7 mouse cellular contexts compared by ENCODE assay signal in genomic region chr6:112364581-112364980, GRCm38 (mm10). TPM values are rescaled to one million over a fixed set of nuclear protein-coding genes. Genes with fewer than 3 reads are reported as not detected.
DNase-seq lines count a peak whose midpoint lies in the region; ATAC-seq and TF ChIP-seq lines count a peak whose summit lies in the region.

No protein-coding gene starts in this region.

- H3K27me3 ChIP-seq in kidney, adult 2 months (replicated peaks; ENCODE audit: control insufficient read depth, insufficient read depth, low read length): no peaks in the 10 kb centered on the region
- H3K27me3 ChIP-seq in kidney, embryonic 15.5 days: no peaks in the 10 kb centered on the region
- peaks cover 8% of the 10 kb centered on the region for H3K27me3 ChIP-seq in E14TG2a.4 (ENCODE audit: insufficient read depth, low read length)
- H3K27me3 ChIP-seq in embryonic facial prominence, embryonic 10.5 days (replicated peaks; ENCODE audit: low read depth, poor library complexity, severe bottlenecking): no peaks in the 10 kb centered on the region

- peak; percentile 67 for DNase-seq in kidney, adult 2 months
- peak; percentile 46 for DNase-seq in A20 (ENCODE audit: low read depth, low spot score)
- DNase-seq in embryonic facial prominence, embryonic 10.5 days (ENCODE audit: low spot score): peak; percentile 22
- peak; percentile 72 for DNase-seq in lung, postnatal 14 days

- H3K4me3 ChIP-seq in kidney, adult 2 months (ENCODE audit: insufficient read depth, low read depth, low read length): no peak overlapping the region
- no peak overlapping the region for H3K4me3 ChIP-seq in kidney, embryonic 15.5 days (replicated peaks)
- H3K4me3 ChIP-seq in E14TG2a.4 (replicated peaks; ENCODE audit: low read length): peak overlapping the region; percentile 60
- no peak overlapping the region for H3K4me3 ChIP-seq in embryonic facial prominence, embryonic 10.5 days

- H3K4me2 ChIP-seq in kidney, embryonic 15.5 days: no peak overlapping the region

- ATAC-seq in kidney, embryonic 15.5 days (replicated peaks; ENCODE audit: low FRiP score): no peak; the same call in 1 of the 2 replicates
- ATAC-seq in erythroblast, adult 5-6 weeks (replicated peaks; ENCODE audit: low FRiP score, poor library complexity, severe bottlenecking): no peak

- no peak for TF ChIP-seq CTCF in kidney, adult 2 months (conservative IDR thresholded peaks at IDR 0.05; ENCODE audit: insufficient read depth, insufficient read length, low read depth, low read length)
- TF ChIP-seq CTCF in E14TG2a.4 (conservative IDR thresholded peaks at IDR 0.05; ENCODE audit: low read length): peak; percentile 48

- no peak overlapping the region for H3K27ac ChIP-seq in kidney, adult 2 months (ENCODE audit: insufficient read depth, low read depth, low read length)
- H3K27ac ChIP-seq in kidney, embryonic 15.5 days: no peak overlapping the region
- no peak overlapping the region for H3K27ac ChIP-seq in embryonic facial prominence, embryonic 10.5 days (replicated peaks)

- H3K9ac ChIP-seq in kidney, embryonic 15.5 days: no peak overlapping the region

- WGBS in kidney, adult 2 months: 40% methylated on average over 2 of the region's 2 CpGs
- 50% methylated on average over 2 of the region's 2 CpGs for WGBS in kidney, embryonic 15.5 days
- WGBS in embryonic facial prominence, embryonic 10.5 days: 43% methylated on average over 2 of the region's 2 CpGs

- no peaks in the 10 kb centered on the region for H3K9me3 ChIP-seq in kidney, embryonic 15.5 days (replicated peaks)
- H3K9me3 ChIP-seq in E14TG2a.4 (ENCODE audit: low read length): no peaks in the 10 kb centered on the region
- H3K9me3 ChIP-seq in embryonic facial prominence, embryonic 10.5 days: no peaks in the 10 kb centered on the region

- no peaks in the 10 kb centered on the region for H3K4me1 ChIP-seq in kidney, adult 2 months (ENCODE audit: control insufficient read depth, insufficient read depth, low read length)
- 0 out of 2 replicates have a peak, but pooled peaks cover 2% of the 10 kb centered on the region for H3K4me1 ChIP-seq in kidney, embryonic 15.5 days
- H3K4me1 ChIP-seq in E14TG2a.4 (replicated peaks; ENCODE audit: low read depth, low read length): peaks cover 12% of the 10 kb centered on the region; the same call in 1 of the 2 replicates
- H3K4me1 ChIP-seq in embryonic facial prominence, embryonic 10.5 days: no peaks in the 10 kb centered on the region

- TF ChIP-seq POLR2A in kidney, adult 2 months (IDR thresholded peaks at IDR 0.05; ENCODE audit: low read depth, low read length): no peak

- H3K36me3 ChIP-seq in kidney, adult 2 months (ENCODE audit: control insufficient read depth, insufficient read depth, low read length): no peaks in the 10 kb centered on the region
- no peaks in the 10 kb centered on the region for H3K36me3 ChIP-seq in kidney, embryonic 15.5 days
- no peaks in the 10 kb centered on the region for H3K36me3 ChIP-seq in E14TG2a.4 (ENCODE audit: insufficient read depth, low read length)
- no peaks in the 10 kb centered on the region for H3K36me3 ChIP-seq in embryonic facial prominence, embryonic 10.5 days (replicated peaks)

RNA-seq across cellular contexts. Expression of gene Ssu2, which starts 23.2 kb away (rescaled TPM):
- polyA plus RNA-seq in kidney, adult 2 months (2012; rRNA removed): 2.2 and 3.6 TPM in 2 replicates
- polyA plus RNA-seq in kidney, embryonic 15.5 days (2015; fragmentation: Nextera tagmentation; extraction: Ambion mirVana): 3.2 and 3.5 TPM in 2 replicates
- polyA plus RNA-seq in embryonic facial prominence, embryonic 10.5 days (2016; fragmentation: Nextera tagmentation; extraction: Ambion mirVana): 0.93 and 1.2 TPM in 2 replicates
- not detected in 2 replicates for total RNA-seq in erythroblast, adult 5-6 weeks (2015; ENCODE audit: low replicate concordance)
- not detected in 2 replicates for total RNA-seq in erythroblast, adult 5-6 weeks (2017; ENCODE audit: low replicate concordance)

Comparison
In these comparisons a context has a peak if more than half of its experiments do, and no peak if none do; other contexts are left out.
1. DNase-seq: peak in every context shown above with its lines; median percentile 72 in lung, postnatal 14 days; 67 in kidney, adult 2 months; 46 in A20; 22 in embryonic facial prominence, embryonic 10.5 days.